Mouse (Mus musculus): Measurements from ENCODE around the gene Dis3l2.

Dis3l2 gene

DNA sequence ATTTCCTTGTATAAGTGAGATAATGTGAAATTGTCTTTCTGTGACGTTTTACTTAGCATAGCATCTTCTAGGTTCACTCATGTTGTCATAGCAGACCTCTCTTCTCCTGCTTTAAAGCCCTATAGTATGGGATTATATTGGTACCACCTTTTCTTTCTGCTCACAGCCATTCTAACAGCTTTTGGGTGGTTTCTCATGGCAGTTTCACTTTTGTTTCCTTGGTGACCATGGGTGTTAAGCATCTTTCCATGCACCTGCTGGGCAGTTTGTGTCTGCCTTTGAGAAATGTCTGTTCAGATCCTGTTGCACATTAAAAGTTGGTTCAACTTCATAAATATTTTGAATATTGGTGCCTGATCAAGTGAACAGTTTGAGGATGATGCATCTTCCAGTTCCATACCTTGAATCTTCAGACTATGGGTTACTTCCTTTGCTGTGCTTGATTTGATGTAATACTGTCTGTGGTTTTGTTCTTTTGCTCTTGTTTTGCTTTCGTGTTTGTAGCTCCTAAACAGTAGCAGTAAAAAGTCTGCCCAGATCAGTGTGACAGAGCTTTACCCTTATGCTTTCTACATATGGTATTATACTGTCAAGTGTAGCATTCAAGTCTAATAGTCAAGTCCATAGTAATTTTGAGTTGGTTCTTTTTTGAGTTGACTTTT lies 29.7 kb downstream of the Dis3l2 start:
- DNase-seq: no peak

DNA sequence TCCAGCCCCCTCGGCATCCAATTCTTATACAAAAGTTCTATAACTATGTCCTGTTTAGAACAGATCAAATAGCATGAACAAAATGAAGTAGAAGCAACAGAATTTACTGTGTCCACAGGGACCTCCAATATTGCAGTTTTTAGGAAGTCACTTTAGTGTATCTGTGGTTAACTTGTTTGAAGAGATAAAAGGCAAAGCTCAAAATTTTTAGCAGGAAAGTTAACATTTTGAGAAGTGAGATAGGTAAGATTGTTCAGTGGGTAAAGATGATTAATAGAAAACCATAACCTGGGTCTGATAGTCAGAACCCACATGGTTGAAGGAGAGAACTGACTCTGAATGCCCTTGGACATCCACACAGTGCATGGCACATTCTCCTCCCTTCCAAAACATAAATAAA lies 32.8 kb downstream of the Dis3l2 start:
- DNase-seq: no peak

DNA sequence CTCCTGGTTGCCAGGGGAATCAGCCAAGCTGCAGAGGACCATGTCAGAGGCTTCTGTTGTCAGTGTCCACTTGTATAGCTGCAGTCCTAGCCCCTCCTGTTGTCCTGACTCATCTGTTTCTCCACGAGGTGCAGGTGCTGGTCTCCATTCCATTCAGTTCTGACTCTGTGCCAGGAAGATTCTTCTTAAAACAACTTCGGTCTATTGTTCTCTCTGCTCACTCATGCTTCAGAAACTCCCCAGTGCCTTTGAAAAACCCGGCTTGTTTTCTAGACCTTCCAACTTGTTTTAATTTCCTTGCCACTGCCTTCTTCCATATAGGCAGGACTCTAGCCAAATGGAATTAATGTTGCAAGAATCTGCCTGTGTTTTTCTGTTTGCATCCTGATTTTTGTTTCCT lies 39.3 kb downstream of the Dis3l2 start:
- DNase-seq: no peak

DNA sequence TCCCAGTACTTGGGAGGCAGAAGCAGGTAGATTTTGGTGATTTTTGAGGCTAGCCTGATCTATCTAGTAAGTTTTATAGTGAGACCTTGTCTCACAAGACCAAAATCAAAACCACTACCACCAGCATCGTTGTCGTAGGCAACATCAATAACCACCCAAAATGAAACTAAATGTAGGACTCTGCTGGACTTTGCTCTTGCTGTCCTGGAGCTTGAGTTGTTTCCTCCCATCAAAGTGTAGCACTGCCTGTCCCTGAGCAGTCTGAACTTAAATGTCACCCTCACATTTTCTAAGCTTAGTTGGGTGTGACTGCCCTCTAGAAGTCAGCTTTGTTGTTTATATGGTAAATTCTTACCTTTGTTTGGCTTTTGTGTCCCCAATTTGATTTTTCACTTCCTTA lies 43.4 kb downstream of the Dis3l2 start:
- DNase-seq: no peak

DNA sequence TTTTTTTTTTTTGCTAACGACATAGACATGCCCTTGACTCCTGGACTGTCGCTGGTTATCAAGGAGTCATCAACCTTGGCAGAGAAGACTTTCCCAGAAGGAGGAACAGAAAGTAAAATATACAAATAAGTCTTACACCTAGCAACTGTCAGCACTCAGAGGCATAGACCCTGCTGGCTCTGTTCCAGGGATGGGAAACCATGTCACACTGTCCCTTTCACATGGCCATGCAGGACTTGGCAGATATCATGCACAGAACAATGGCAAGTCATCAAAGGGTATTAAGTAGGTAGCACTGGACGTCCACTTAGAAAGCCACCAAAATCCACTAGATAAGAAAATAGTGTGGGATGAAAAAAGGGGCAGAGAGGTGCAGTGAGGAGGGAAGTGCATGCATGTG lies 46.5 kb downstream of the Dis3l2 start:
- no peak for DNase-seq

DNA sequence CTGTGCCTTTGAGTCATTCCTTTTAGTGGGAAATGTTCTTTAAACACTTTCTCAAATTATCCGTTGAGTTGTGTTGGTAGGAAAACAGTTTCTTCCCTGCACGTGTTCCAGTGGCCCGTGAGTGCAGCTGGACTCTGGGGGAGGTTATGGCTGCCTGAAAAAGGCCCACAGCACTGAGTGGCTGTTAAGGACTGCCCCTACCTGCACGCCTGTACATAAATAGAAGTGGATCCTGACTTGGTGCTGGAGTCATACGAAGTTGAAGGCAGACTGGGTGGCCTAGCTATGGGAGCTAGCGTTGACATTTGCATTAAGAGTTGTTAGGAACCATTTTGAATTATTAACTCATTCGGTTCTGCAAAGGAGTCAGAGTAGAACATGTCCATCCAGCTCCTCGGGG lies 49.8 kb downstream of the Dis3l2 start:
- DNase-seq: no peak

DNA sequence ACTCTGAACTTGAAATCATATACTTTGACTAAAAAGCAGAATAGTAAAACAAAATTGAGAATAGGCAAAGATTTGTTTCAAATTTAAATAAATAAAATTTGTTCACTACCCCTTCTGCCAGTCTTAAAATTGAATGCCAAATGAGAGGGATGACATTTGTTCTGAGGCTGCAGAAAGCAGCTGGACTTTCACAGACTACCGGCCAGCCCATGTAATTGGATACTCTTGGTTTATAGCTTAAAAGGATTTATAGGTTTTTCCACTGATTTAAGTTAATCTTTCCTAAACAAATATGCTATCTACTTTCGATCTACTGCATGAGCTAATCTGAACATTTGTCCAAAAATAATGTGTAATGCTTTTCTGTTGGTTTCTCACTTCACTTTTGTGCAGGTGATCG lies 50.7 kb downstream of the Dis3l2 start:
- DNase-seq: no peak

DNA sequence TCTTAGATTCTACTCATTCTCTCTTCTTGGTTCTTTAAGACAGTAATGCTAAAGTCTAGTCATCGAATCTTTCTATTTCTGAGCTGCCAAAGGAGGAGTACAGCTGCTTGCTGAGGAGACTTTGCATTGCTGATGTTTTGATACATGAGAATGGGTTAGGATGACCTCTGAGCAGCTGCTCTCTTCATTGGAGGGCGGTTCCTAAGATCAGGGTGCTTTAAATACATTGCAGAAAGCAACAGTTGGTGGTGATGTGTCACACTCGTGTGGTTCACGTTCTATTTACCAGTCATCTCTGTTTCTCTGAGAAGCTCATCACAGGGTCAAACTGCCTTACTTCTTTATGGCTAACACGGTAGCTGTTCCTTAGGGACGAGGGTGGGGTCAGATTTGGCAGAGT lies 54.5 kb downstream of the Dis3l2 start:
- DNase-seq: no peak

DNA sequence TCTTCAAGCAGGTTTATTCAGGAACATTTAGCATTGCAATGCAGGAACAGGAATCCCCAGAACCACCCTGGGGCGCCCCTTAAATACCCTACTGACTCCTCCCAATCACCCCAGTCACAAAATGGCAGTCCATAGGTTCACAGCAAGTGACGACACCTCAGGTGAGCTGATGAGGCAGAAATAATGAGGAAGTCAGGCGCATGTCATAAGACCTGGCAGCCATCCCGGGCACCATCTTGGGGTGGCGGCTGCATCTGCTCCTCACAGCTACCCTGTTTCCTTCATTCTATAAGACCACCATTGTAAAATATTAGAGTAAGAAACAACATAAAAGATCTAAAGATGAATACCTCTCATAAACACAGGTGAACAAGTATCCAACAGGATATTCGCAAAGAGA lies 58.6 kb downstream of the Dis3l2 start:
- no peak for DNase-seq

DNA sequence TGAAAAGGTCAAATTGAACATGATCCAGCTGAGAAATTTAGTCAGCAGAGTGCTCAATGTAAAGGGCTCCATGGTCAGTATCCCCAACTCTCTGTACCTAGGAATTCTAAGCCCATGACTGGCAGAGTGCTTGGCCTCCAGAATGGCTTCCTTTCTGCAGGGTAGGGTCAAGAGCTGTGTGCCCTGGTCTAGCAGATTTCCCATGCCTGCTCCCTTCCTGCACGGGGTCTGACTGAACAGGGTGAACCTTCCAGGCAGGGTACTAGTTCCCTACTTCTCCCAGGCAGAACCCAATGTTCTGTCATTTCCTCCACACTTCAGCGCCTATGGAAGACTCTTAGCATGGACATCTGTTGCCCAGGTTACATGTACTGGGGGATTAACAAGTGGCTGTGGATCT lies 97.6 kb downstream of the Dis3l2 start:
- DNase-seq: no peak

DNA sequence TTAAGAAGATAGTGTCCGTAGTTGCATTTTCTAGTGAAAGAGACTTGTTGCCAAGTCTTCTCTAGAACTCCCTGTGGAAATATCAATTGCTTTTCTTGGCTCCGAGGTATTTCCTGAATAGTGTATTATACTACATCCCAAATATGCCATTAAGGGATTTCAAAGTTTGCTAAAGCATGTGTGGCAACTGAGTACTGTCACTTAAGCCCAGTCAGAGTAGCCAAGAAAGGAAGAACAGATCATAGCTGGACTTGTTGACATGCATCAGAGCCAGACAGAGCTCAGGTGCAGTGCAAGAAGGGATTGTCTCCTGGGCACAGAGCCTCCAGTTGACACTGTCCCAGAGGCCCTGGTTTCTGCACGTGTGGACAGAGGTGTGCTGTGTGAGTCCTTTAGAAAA lies 108.1 kb downstream of the Dis3l2 start:
- no peak for DNase-seq

DNA sequence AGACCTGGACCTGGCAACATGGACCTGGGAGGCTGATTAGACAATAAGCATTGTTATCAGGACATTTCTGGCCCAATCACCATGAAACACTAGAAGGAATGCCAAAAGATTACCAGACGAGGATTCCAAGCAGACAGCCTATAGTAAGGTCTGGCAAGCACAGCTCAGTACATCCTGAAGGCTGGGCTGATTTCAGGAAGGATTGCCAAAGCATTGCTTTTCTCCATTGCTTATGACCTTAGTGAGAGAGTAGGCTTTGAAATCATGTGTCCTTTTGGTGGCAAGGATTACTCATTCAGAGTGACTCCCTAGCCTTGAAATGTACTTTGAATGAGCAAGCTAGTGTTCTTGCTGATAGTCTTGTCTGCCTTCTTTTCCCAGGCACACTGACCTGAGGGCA lies 118.7 kb downstream of the Dis3l2 start:
- no peak for DNase-seq

DNA sequence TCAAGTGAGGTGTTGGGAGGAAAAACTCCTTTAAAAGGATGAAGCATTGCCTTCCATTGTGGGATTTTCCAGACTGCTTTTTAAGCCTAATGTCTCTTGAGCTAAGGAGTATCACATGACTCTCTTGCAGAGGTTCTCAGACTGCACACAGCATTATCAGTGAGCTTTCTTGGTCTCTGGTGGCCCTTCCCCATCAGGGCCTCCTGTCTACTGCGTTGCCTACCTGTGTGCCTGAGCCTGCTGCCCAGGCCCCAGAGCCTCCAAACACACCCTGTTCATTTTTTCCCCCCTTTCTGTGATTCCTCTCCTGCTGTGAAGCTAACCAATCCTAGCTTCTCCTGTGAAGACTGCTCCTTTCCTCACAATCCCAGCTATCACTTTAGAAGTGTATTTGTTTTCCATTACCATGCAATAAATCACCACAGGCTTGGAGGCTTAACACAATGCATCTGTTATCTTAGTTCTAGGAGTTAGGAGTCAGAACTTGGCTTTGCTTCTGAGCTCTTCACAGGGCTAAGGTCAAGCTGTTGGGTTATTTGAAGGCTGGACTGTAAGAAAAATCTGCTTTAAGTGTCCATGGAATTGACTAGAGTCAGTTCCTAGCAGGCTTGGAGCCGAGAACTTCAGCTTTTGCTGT lies 130.9 kb downstream of the Dis3l2 start:
- DNase-seq: no peak

DNA sequence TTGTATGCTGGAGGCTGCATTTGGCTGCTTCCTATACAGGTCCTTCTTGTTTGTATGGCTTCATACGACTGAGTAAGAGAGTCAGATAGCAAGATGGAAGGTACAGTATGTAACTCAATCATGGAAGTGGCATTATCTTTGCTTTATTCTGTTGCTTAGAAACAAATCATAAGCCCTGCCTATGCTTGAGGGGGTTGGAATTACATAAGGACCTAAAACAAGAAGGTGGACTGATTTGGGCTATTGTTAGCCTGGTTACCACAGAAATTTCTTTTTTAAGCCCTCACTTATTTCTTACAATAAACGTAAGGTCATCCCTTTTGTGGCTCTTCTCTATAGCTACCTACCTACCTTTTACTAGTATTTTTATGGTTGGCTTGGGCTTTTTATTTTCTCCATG lies 131.4 kb downstream of the Dis3l2 start:
- DNase-seq: no peak

DNA sequence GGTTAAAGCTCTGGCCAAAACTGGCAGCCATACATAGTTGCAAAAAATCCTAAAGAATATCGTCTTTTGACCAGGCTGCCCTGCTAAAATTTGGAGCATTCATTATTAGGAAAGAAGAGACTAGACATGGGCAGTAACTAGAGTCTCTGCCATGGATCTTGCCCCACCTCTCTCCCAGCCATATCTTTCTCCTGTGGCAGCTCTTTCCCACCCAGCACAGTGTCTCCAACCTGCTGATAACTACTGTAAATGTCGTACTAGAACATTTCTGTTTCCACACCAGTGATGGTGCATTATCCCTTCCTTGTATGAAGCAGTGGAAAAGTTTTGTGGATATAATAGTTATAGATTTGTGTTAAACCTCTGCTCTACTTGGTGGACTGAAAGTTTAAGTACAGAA lies 147.1 kb downstream of the Dis3l2 start:
- no peak for DNase-seq

DNA sequence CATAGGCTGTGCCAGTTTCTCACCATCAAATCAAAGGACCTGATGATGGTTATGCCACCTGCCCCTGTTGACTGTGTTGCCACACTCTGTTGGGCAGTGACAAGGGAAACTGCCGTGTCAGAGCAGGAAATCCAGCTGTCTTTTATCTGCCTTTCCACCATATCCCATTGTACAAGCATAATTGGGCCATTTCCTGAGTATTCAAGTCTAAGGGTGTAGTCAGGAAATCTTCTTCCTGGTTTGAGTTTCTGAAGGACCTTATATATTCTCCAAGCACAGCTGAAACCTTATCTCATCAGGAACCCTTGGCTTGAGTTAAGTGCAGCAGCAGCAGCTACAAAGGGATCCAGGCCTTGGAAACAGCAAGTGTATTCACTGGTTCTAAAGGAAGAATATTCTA lies 155.3 kb downstream of the Dis3l2 start:
- DNase-seq: no peak

DNA sequence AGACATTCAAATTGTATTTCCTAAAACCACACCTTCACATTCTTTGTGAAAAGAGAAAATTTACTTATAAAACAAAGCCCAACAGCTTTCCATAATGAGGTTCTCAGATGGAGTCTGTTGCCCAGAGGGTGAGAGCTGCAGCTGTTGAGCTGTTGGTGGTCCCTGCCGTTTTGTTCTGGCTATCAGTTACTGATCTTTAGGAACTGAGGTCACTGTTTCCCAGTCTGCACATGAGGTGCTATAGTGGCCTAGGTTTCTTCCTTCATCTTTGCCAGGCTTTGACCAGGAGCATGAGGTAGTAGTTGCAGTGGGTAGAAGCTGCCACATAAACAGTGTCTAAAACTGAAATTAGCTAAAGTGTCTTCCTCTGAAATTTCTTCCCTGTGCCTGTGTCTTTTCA lies 155.8 kb downstream of the Dis3l2 start:
- DNase-seq: no peak

DNA sequence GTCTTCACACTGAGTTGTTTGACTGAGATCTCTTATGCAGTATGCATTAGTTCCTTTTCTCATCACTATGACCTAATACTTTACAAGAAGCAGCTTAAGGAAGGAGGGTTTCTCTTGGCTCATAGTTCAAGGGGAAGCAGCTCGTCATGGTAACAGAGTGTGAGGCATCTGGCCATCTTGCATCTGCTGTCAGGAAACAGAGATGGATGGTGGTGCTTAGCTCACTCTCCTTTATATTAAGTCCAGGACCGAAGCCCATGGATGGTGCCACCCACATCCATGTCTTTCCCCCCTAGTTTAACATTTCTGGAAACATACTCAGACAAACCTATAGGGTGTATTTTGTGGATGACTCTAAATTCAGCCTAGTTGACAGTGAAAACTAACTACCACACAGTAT lies 170.1 kb downstream of the Dis3l2 start:
- DNase-seq: peak; percentile 8

DNA sequence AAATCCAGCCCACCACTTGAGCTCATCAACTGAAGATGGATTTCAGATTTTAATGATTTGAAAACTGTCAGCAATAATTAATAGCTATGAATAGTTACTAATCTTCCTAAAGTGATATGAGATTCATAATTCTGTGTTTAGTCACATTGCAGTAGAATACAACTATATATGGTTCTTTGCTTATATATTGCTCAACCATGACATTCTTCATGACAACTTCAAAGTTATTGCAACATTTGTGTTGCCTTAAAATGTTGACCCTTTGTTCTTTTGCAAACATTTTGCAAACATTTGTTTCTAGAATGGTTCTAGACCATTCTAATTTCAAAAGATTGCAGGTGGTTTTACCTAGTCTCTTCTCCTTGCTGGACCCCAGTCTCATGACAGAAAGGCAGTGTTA lies 175.1 kb downstream of the Dis3l2 start:
- DNase-seq: no peak

DNA sequence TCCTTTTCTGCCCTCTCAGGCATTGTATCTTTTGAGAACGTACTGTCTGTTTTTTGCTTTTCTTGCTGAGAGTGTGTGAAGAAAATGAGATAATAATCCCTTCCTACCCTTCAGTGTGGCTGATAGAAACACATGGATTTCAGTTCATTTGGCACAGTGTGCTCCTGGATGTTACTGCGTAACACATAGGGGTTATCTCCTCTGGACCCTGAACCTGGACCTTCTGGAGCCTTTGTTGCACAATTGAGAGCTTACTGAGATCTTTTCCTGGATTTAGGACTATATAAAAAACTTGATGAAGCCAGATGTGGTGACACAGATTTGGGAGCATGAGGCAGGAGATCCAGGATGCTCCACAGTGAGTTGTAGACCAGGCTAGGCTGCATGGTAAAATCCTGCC lies 175.9 kb downstream of the Dis3l2 start:
- no peak for DNase-seq

DNA sequence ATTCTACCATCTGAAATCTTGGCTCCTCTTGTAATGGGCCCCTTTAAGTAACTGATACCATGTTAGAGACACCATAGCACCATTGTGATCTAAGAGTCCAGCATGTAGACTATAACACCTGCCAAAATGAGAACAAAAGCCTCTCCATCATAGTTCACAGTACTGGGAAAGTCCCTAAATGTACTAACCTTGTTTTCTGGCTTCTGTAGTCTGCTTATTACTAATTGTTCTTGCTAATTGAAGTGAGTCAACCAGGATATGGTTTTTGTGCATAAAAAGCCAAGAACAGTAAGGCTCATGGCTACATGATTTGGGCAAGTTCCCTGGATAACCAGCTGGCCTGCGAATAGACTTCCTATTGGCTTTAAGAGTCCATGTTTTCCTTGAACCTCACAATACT lies 183.5 kb downstream of the Dis3l2 start:
- DNase-seq: no peak

DNA sequence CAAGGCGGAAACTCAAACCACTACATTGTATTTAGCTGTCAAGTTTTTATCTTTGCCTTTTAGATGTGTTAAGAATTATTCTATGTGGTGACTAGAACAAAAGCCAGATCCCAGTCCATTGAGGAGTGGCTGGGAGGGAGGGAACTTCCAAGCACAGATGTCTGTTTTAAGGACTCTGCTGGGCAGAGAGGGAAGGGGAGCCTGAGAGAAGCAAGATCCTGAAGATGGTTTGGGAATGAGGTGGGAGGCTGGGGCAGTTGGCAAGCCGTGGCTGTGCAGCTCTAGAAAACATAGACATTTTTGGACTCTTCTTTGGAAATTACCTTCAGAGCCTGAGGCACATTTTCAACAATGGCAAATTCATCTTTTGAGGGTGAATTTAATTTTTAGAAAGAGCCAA lies 208.9 kb downstream of the Dis3l2 start:
- no peak for DNase-seq

DNA sequence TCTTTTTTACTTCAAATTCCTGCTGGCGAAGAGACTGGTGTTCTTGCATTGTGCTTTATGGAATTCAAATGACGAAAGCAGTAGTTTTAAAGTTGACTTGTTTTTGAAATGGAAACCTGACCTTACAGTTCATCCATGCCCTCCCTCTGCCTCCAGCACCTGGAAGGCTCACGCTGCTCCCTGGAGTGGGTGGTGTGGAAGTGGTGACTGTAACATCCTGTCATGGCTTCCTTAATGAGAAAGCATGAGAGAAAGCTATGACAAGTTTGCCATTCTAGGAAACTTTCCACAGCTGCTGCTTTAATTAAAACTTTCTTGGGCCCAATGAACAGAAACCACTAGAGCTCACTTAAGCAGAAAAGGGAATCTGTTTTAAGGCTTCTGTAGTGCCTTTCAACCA lies 210.3 kb downstream of the Dis3l2 start:
- no peak for DNase-seq

DNA sequence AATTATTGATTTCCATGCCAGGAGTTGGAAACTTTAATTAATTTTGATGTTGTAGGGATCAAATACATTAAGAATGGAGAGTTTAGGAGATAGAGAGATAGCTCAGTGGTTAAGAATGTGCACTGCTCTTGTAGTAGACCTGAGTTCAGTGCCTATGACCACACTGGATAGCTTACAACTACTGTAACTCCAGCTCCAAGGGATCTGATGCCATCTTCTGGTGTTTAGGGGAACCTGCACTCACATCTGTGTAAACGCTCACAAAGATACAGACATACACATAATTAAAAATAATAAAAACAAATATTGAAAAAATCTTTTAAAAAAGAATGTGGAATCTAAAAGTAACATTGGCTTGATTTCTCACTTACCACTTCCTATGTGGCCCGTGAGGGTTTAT lies 211.1 kb downstream of the Dis3l2 start:
- DNase-seq: no peak

DNA sequence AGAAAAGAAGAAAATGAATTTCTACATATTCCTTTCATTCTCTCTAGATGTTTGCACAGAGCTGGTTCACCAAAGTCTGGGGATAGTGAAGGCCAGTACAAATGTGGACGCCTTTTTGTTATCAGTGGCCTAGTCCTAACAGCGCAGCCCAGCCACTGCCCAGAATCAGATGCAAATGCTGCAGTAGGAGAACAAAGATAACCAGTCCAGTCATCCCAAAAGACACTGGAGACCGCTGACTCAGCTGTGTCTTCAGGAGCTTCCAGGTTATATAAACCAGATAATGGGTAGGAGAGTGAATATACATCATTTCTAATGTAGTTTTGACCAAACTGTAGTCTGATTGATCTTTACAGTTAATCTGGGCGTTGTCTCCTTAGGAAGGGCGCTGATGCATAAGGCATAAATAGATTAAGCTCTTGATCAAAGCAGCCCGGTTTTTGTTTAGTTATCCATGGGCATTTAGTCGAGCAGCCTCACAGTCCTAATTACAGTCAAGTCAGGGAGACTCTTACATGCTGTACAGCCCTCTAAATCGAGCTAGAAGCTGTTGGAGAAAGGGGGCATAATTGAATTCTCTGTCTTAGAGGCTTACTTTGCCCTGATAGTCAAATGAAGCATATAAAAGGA lies 212.9 kb downstream of the Dis3l2 start:
- DNase-seq: no peak
